Mouse (Mus musculus): ENCODE measurements around the gene Cryl1. TPM values are rescaled to one million over a fixed set of nuclear protein-coding genes. Genes with fewer than 3 reads are reported as not detected.

Gene Cryl1
- total and polyA plus RNA-seq, 3 experiments: 5.6 to 12.4 (median 6.7) TPM

DNA sequence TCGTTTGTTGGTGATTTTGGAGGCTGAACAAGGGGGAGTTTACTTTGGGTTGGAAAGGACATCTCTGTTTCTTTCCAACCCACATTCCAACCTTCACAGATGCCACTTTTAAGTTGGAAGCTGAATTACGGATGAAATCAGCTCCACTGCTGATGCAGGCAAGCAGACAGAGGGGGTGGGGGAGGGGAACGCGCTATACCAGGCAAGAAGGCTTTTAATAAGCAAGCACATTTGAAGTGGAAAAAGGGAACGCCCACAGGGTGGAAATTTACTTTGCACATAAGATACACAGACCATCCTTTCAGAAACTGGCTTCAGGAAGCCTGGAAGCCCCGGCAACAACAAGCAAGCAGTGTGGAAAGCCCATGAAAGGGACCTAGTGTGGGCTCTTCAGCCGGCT is 13.8 kb upstream of the Cryl1 start:
- Histone ChIP-seq H3K4me1 (ENCODE audit: control insufficient read depth, insufficient read depth, low read length) (0 out of 2 replicates have a peak, but pooled peaks cover 1% of the 10 kb centered on the region), H3K4me3 (no peak overlapping the region), H3K36me3 (ENCODE audit: control insufficient read depth, insufficient read depth, low read length) (no peaks in the 10 kb centered on the region), H3K9ac (ENCODE audit: low read depth, low read length) (no peak overlapping the region), H3K27me3 (ENCODE audit: control insufficient read depth, insufficient read depth, low read length) (no peaks in the 10 kb centered on the region), H3K79me2 (replicated peaks; ENCODE audit: control insufficient read depth, insufficient read depth, low read length) (no peaks in the 10 kb centered on the region), H3K27ac (no peak overlapping the region)
- 55% methylated on average over 7 of the region's 7 CpGs for WGBS
- DNase-seq: no peak
- TF ChIP-seq EP300 (IDR thresholded peaks at IDR 0.05; ENCODE audit: insufficient read depth, low read depth, low read length): no peak
- intact Hi-C loops (cut with DNase I): no loop called here

DNA sequence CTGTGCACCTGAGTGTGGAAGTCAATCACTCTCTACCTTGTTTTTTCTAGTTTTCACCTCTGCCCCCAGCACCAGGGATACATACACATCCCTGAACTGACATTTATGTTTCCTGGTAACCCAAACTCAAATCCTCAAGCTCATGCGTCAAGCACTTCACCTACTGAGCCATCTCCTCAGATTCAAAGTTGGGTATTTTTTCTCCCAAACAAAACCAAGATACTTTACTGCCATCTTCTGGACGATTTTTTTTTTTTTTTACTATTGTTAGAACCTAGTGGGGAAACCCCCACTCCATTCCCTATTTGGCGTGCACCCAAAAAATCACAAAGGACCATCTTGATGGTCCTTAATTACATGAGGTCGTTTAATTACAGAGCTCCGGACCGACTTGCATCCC is 10.8 kb upstream of the Cryl1 start:
- WGBS: 10% methylated on average over 6 of the region's 6 CpGs
- H3K79me2 ChIP-seq (replicated peaks; ENCODE audit: control insufficient read depth, insufficient read depth, low read length): no peaks in the 10 kb centered on the region
- TF ChIP-seq POLR2A (IDR thresholded peaks at IDR 0.05; ENCODE audit: insufficient read depth, low read depth, low read length) (no peak), CTCF (IDR thresholded peaks at IDR 0.05) (peak; percentile 43)
- no peak overlapping the region for H3K4me3 ChIP-seq
- H3K9ac ChIP-seq (ENCODE audit: low read depth, low read length): no peak overlapping the region
- no peaks in the 10 kb centered on the region for H3K27me3 ChIP-seq (ENCODE audit: control insufficient read depth, insufficient read depth, low read length)
- DNase-seq: no peak
- 0 out of 2 replicates have a peak, but pooled peaks cover 1% of the 10 kb centered on the region for H3K4me1 ChIP-seq (ENCODE audit: control insufficient read depth, insufficient read depth, low read length)
- intact Hi-C loops (cut with DNase I): loop anchor here (2.0 kb wide), 1 partner anchor 300 kb away; no protein-coding TSS in a partner anchor
- H3K27ac ChIP-seq: no peak overlapping the region
- H3K36me3 ChIP-seq (ENCODE audit: control insufficient read depth, insufficient read depth, low read length): no peaks in the 10 kb centered on the region

DNA sequence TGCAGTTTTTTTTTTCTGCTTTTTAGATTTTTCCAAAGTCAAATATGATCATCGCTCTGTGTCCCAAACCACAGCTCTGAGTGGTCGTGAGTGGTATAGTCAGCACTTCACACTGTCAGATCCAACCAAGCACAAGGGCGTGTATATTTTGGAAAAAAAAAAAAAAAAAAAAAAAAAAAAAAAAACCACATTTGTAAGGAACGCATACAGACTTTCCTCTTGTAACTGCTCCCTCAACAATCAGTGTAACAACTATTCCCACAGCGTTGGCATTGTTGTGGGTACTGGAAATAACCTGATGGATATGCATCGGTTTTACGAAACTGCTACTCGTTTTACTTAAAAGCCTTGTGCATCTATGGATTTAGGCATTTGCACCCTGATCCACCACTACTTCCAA is 9.8 kb upstream of the Cryl1 start:
- Histone ChIP-seq H3K4me3 (no peak overlapping the region), H3K9ac (ENCODE audit: low read depth, low read length) (no peak overlapping the region), H3K27ac (no peak overlapping the region), H3K36me3 (ENCODE audit: control insufficient read depth, insufficient read depth, low read length) (no peaks in the 10 kb centered on the region), H3K4me1 (ENCODE audit: control insufficient read depth, insufficient read depth, low read length) (0 out of 2 replicates have a peak, but pooled peaks cover 1% of the 10 kb centered on the region), H3K27me3 (ENCODE audit: control insufficient read depth, insufficient read depth, low read length) (no peaks in the 10 kb centered on the region), H3K79me2 (replicated peaks; ENCODE audit: control insufficient read depth, insufficient read depth, low read length) (no peaks in the 10 kb centered on the region)
- no peak for DNase-seq
- intact Hi-C loops (cut with DNase I): loop anchor here (2.0 kb wide), 1 partner anchor 299 kb away; no protein-coding TSS in a partner anchor
- TF ChIP-seq CTCF (IDR thresholded peaks at IDR 0.05) (no peak), EP300 (IDR thresholded peaks at IDR 0.05; ENCODE audit: insufficient read depth, low read depth, low read length) (no peak), POLR2A (IDR thresholded peaks at IDR 0.05; ENCODE audit: insufficient read depth, low read depth, low read length) (no peak)
- 79% methylated on average over 8 of the region's 8 CpGs for WGBS

DNA sequence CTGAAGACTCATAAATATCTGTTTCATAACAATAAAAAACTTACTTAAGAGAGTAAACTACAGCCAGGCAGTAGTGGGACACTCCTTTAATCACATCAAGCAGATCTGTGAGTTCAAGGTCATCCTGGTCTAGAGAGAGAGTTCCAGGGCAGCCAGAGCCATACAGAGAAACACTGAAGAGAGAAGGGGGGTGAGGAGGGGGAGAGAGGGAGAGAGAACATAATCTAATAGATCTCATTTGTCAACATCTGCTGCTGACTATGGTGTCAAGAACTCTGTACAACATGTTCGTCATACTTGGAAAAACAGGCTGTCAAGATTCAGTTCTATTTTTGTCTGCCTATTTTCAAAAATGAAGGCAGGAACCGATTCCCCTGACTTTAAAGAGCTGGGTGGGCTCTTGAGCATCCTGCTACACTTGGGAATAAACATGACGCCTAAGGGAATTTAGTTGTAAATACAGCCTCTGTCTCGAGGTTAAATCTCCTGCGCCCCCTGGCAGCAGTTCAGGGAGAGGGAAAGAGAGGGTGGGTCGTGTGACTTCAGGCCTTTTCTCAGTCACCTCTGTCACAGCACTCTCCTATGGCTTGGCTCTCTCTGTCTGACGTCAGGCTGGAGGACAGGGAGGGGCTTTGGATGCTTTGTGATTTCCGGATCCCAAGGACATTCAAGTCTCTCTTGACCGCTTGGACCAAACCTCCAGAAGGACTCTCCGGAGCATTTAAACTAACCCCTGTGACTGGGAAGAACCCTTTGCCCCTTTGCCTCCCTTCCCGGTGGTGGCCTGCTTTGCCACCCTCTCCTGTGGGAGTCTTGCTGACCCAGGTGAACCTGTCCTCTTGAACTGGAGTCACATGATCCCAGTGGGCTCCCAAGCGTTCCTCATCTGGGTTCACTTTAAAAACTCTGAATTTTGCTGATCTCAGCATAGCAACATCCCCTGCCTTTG is 9.0 kb upstream of the Cryl1 start:
- no peaks in the 10 kb centered on the region for H3K36me3 ChIP-seq (ENCODE audit: control insufficient read depth, insufficient read depth, low read length)
- 8% methylated on average over 12 of the region's 12 CpGs for WGBS
- no peaks in the 10 kb centered on the region for H3K79me2 ChIP-seq (replicated peaks; ENCODE audit: control insufficient read depth, insufficient read depth, low read length)
- no peak overlapping the region for H3K9ac ChIP-seq (ENCODE audit: low read depth, low read length)
- DNase-seq: peak; percentile 44 to 45
- no peaks in the 10 kb centered on the region for H3K27me3 ChIP-seq (ENCODE audit: control insufficient read depth, insufficient read depth, low read length)
- no peak overlapping the region for H3K4me3 ChIP-seq
- H3K27ac ChIP-seq: no peak overlapping the region
- TF ChIP-seq CTCF (IDR thresholded peaks at IDR 0.05) (peak; percentile 60), EP300 (IDR thresholded peaks at IDR 0.05; ENCODE audit: insufficient read depth, low read depth, low read length) (no peak)
- 0 out of 2 replicates have a peak, but pooled peaks cover 1% of the 10 kb centered on the region for H3K4me1 ChIP-seq (ENCODE audit: control insufficient read depth, insufficient read depth, low read length)
- intact Hi-C loops (cut with DNase I): no loop called here

DNA sequence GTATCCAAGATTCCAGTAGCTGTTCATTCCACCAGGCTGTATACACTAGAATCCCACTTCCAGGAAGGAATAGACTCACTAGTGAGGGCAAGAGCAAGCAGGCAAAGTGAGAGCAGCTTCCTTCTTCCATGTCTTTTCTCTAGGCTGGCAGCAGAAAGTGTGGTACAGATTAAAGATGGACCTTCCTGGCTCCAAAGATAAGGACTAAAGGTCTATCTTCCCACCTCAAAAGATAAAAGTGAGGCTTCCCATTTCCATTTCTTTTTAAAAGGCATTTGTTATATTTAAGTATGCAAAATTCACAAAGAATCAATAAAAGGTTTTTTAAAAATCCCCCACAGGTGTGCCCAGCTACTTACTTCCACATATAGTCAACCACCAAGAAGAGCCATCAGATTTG is 4.5 kb upstream of the Cryl1 start:
- no peak overlapping the region for H3K9ac ChIP-seq (ENCODE audit: low read depth, low read length)
- no peak for DNase-seq
- TF ChIP-seq EP300 (IDR thresholded peaks at IDR 0.05; ENCODE audit: insufficient read depth, low read depth, low read length): no peak
- TF ChIP-seq CTCF (IDR thresholded peaks at IDR 0.05): no peak
- no peak for TF ChIP-seq POLR2A (IDR thresholded peaks at IDR 0.05; ENCODE audit: insufficient read depth, low read depth, low read length)
- no peaks in the 10 kb centered on the region for H3K79me2 ChIP-seq (replicated peaks; ENCODE audit: control insufficient read depth, insufficient read depth, low read length)
- H3K4me3 ChIP-seq: no peak overlapping the region
- intact Hi-C loops (cut with DNase I): no loop called here
- H3K4me1 ChIP-seq (ENCODE audit: control insufficient read depth, insufficient read depth, low read length): peaks cover 1% of the 10 kb centered on the region; the same call in 1 of the 2 replicates
- no peaks in the 10 kb centered on the region for H3K36me3 ChIP-seq (ENCODE audit: control insufficient read depth, insufficient read depth, low read length)
- no peaks in the 10 kb centered on the region for H3K27me3 ChIP-seq (ENCODE audit: control insufficient read depth, insufficient read depth, low read length)
- no peak overlapping the region for H3K27ac ChIP-seq

DNA sequence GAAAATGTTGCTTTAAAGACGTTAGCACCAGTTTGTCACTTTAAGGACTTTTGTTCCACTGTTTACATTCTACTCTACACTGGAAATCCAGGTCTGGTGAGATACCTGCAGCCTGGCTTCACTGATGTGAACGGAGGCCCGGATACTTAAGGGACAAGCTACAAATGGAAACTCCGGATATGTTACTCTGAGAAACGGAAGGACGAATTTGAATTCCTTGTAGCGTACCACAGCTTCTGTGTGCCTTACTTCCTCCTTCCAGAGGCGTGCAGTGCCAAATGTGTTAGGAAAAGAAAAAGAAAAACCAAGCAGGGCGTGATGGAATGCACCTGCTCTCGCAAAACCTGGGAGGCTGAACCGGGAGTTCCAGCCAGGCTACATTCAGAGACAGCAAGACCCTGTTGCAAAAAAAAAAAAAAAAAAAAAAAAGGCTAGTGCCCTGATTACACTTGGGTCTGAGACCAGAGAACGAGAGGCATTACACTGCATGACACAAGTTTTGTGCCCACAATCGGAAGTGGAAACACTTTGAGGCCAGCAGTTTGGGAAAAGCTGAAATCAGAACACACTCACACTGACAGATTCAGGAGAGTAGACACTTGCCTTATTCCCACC is 591 bp upstream of the Cryl1 start:
- Histone ChIP-seq H3K4me3 (peak overlapping the region; percentile 76), H3K9ac (ENCODE audit: low read depth, low read length) (peak overlapping the region; percentile 37), H3K27me3 (ENCODE audit: control insufficient read depth, insufficient read depth, low read length) (no peaks in the 10 kb centered on the region), H3K36me3 (ENCODE audit: control insufficient read depth, insufficient read depth, low read length) (no peaks in the 10 kb centered on the region), H3K27ac (peak overlapping the region; percentile 77), H3K4me1 (ENCODE audit: control insufficient read depth, insufficient read depth, low read length) (no peaks in the 10 kb centered on the region; the same call in none of the 2 replicates), H3K79me2 (replicated peaks; ENCODE audit: control insufficient read depth, insufficient read depth, low read length) (no peaks in the 10 kb centered on the region)
- 6% methylated on average over 13 of the region's 13 CpGs for WGBS
- TF ChIP-seq CTCF (IDR thresholded peaks at IDR 0.05): no peak
- TF ChIP-seq POLR2A (IDR thresholded peaks at IDR 0.05; ENCODE audit: insufficient read depth, low read depth, low read length): no peak
- TF ChIP-seq EP300 (IDR thresholded peaks at IDR 0.05; ENCODE audit: insufficient read depth, low read depth, low read length): no peak
- DNase-seq: peak in 1 of 2 experiments; percentile 47
- intact Hi-C loops (cut with DNase I): loop anchor here (2.0 kb wide), 1 partner anchor 24 kb away; no protein-coding TSS in a partner anchor
